Mouse (Mus musculus): Measurements from ENCODE around the gene Olfr487. TPM values are rescaled to one million over a fixed set of nuclear protein-coding genes. Genes with fewer than 3 reads are reported as not detected.
"Not testable (repeated sequence)": the region's sequence is repeated elsewhere in the genome, so short reads cannot be mapped to it uniquely, and the experiment has no call there.

The Olfr487 gene
- not detected in 2 replicates for polyA plus RNA-seq (2015; fragmentation: Nextera tagmentation; extraction: Ambion mirVana)

DNA sequence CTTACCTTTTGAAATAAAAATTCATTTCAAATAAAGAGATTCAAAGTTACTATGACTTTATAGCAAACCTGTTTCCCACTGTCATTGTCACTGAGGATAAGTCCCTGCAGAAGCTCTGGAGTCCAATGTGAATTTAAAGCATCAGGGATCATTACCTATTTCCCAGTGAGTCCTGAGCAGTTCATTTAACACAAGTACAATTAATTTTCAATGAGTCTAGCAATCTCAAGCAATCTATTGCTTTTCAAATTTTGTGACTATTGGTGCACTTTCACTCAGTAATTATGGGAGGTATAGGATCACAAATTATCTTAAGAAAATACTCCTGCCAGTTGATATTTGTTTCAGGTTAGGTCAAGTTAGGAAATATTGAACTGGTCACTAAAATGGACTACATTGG, at the start of gene Olfr487:
Olfr487 (minus strand) TSS at position 101 of the 400 bp plus-strand sequence.
- not testable (repeated sequence) for ATAC-seq; H3K27me3 ChIP-seq (ENCODE audit: control insufficient read depth, insufficient read depth, low read depth, low read length); H3K27ac ChIP-seq (ENCODE audit: low read length); H3K4me3 ChIP-seq (ENCODE audit: low read depth, low read length); H3K4me1 ChIP-seq (ENCODE audit: control insufficient read depth, insufficient read depth, low read length); H3K4me2 ChIP-seq (ENCODE audit: low read length); H3K9ac ChIP-seq (ENCODE audit: low read depth, low read length); H3K9me3 ChIP-seq (replicated peaks; ENCODE audit: control insufficient read depth, low read length, poor library complexity, severe bottlenecking); H3K36me3 ChIP-seq (ENCODE audit: control insufficient read depth, insufficient read depth, low read length)

DNA sequence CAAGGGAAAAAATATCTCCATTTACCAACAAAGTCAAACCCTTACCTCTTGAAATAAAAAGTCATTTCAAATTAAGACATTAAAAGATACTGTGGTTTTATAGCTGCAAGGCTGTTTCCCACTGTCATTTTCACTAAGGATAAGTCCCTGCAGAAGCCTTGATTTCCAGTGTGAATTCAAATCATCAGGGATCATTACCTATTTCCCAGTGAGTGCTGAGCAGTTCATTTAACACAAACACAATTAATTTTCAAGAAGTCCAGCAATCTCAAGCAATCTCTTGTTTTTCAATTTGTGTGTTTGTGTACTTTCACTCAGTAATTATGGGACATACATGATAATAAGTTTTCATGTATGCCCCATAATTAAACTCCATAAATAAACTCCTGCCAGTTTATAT, 43.8 kb upstream of the Olfr487 start, which contains the start of gene Olfr488:
Olfr488 (minus strand) TSS at position 101 of the 400 bp plus-strand sequence.
- Histone ChIP-seq H3K4me1 (ENCODE audit: control insufficient read depth, insufficient read depth, low read length) (no peaks in the 10 kb centered on the region), H3K9ac (ENCODE audit: low read depth, low read length) (no peak within 1 kb of the TSS), H3K36me3 (ENCODE audit: control insufficient read depth, insufficient read depth, low read length) (no peaks in the 10 kb centered on the region), H3K27ac (ENCODE audit: low read length) (no peak within 1 kb of the TSS), H3K9me3 (replicated peaks; ENCODE audit: control insufficient read depth, low read length, poor library complexity, severe bottlenecking) (no peaks in the 10 kb centered on the region), H3K27me3 (ENCODE audit: control insufficient read depth, insufficient read depth, low read depth, low read length) (no peaks in the 10 kb centered on the region), H3K4me2 (ENCODE audit: low read length) (no peak within 1 kb of the TSS), H3K4me3 (ENCODE audit: low read depth, low read length) (no peak within 1 kb of the TSS)
- no peak for ATAC-seq

DNA sequence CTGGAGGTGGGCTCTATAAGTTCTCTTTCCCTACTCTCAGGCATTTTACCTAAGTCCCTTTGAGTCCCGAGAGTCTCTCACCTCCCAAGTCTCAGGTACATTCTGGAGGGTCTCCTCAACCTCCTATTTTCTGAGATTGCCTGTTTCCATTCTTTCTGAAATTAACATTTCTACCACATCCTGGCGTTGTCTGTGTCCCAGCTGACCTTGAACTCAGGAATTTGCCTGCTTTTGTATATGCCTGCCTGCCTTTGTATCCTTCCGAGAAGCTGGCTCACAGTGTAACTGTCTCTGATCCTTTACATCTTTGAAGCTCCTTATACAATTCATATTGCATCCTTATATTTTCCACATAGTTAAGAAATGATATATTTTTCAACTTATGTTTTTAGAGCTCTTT, 19.1 kb upstream of the Olfr487 start:
- H3K27me3 ChIP-seq (ENCODE audit: control insufficient read depth, insufficient read depth, low read depth, low read length): no peaks in the 10 kb centered on the region
- no peaks in the 10 kb centered on the region for H3K36me3 ChIP-seq (ENCODE audit: control insufficient read depth, insufficient read depth, low read length)
- no peaks in the 10 kb centered on the region for H3K9me3 ChIP-seq (replicated peaks; ENCODE audit: control insufficient read depth, low read length, poor library complexity, severe bottlenecking)
- WGBS: 78% methylated on average over 3 of the region's 3 CpGs
- no peak overlapping the region for H3K9ac ChIP-seq (ENCODE audit: low read depth, low read length)
- no peak overlapping the region for H3K4me2 ChIP-seq (ENCODE audit: low read length)
- no peaks in the 10 kb centered on the region for H3K4me1 ChIP-seq (ENCODE audit: control insufficient read depth, insufficient read depth, low read length)
- no peak overlapping the region for H3K27ac ChIP-seq (ENCODE audit: low read length)
- ATAC-seq: no peak
- no peak overlapping the region for H3K4me3 ChIP-seq (ENCODE audit: low read depth, low read length)

DNA sequence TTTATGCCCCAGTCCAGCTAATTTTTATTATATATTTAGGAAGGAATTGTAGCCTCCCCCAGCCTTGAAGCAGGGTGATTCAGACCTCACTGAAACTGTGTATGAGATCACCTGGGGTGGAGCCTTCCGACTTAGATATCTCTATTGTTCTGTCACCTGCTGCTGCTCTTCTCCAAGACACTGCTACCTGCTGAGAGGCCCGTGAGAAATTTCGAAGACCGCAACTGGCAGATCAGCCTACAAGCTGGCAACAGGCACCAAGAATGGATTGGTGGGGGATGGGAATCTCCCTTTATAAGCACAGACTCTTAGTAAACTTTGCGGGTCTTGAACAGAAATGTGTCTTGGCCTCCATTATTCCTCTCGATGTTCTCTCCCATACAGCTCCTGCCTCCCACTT, 17.5 kb downstream of the Olfr487 start:
- no peak for ATAC-seq
- Histone ChIP-seq H3K36me3 (ENCODE audit: control insufficient read depth, insufficient read depth, low read length) (no peaks in the 10 kb centered on the region), H3K27me3 (ENCODE audit: control insufficient read depth, insufficient read depth, low read depth, low read length) (no peaks in the 10 kb centered on the region), H3K4me3 (ENCODE audit: low read depth, low read length) (no peak overlapping the region), H3K9ac (ENCODE audit: low read depth, low read length) (no peak overlapping the region), H3K27ac (ENCODE audit: low read length) (no peak overlapping the region), H3K4me1 (ENCODE audit: control insufficient read depth, insufficient read depth, low read length) (no peaks in the 10 kb centered on the region), H3K4me2 (ENCODE audit: low read length) (no peak overlapping the region), H3K9me3 (replicated peaks; ENCODE audit: control insufficient read depth, low read length, poor library complexity, severe bottlenecking) (no peaks in the 10 kb centered on the region)
- 48% methylated on average over 6 of the region's 6 CpGs for WGBS

DNA sequence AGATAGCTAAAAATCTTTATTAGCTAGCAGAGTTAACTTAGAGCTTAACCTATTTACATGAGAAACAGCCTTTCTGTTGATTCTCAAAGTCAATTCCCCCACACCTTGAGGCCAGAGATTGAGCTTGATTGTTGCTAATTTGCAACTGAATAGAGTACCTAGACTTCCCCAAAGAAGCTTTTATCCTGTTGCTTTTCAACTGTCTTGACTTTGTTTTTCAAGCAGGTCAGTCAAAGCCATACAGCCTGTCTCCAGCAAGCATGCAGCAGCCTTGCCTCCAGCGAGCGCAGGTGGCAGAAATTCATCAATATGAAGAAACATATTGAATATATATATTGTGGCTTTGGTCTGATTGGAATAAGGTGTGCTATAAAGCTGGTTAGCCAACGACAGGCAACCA, 18.1 kb downstream of the Olfr487 start:
- 56% methylated on average over 3 of the region's 3 CpGs for WGBS
- H3K4me1 ChIP-seq (ENCODE audit: control insufficient read depth, insufficient read depth, low read length); H3K9me3 ChIP-seq (replicated peaks; ENCODE audit: control insufficient read depth, low read length, poor library complexity, severe bottlenecking); ATAC-seq; H3K27me3 ChIP-seq (ENCODE audit: control insufficient read depth, insufficient read depth, low read depth, low read length); H3K4me2 ChIP-seq (ENCODE audit: low read length); H3K36me3 ChIP-seq (ENCODE audit: control insufficient read depth, insufficient read depth, low read length); H3K9ac ChIP-seq (ENCODE audit: low read depth, low read length); H3K4me3 ChIP-seq (ENCODE audit: low read depth, low read length); H3K27ac ChIP-seq (ENCODE audit: low read length): not testable (repeated sequence)

DNA sequence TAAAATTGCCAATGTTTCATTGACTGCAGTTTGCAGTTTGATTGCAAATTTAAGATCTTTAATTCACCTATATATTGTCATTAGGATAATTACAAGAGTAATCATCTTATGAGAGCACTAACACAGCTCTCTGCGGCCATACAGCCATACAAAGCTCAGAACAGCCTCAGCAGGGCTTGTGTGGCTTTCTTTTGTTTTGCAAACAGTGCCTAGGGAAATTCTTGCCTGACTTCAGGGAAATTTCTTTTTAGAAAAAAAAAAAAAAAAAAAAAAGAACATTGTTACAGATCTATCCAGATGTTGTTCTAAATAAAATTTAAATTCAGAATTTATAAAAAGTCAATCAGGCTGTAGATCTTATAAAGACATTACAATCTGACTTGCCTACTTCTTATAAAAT, 21.7 kb downstream of the Olfr487 start:
- H3K4me2 ChIP-seq (ENCODE audit: low read length); H3K4me1 ChIP-seq (ENCODE audit: control insufficient read depth, insufficient read depth, low read length); H3K36me3 ChIP-seq (ENCODE audit: control insufficient read depth, insufficient read depth, low read length); H3K4me3 ChIP-seq (ENCODE audit: low read depth, low read length); ATAC-seq; H3K9ac ChIP-seq (ENCODE audit: low read depth, low read length); H3K27ac ChIP-seq (ENCODE audit: low read length); H3K27me3 ChIP-seq (ENCODE audit: control insufficient read depth, insufficient read depth, low read depth, low read length); H3K9me3 ChIP-seq (replicated peaks; ENCODE audit: control insufficient read depth, low read length, poor library complexity, severe bottlenecking): not testable (repeated sequence)
- WGBS: 50% methylated on average over 1 of the region's 1 CpGs

DNA sequence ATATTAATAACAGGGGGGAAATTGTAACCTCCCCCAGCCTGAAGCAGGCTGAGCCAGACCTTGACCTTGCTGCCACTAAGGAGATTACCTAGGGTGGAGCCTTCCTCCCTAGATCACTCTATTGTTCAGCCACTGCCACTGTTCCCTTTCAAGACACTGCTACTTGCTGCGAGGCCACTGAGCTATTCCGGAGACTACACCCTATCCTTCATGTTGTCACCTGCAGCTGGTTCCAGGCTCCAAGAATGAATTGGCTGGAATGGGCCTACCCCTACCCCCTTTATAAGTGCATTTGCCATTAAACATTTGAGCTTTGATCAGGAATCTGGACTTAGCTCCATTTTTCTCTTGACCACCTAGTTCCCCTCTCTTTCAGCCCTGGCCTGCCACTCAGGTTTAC, 23.2 kb downstream of the Olfr487 start:
- not testable (repeated sequence) for H3K27me3 ChIP-seq (ENCODE audit: control insufficient read depth, insufficient read depth, low read depth, low read length); H3K36me3 ChIP-seq (ENCODE audit: control insufficient read depth, insufficient read depth, low read length); H3K9me3 ChIP-seq (replicated peaks; ENCODE audit: control insufficient read depth, low read length, poor library complexity, severe bottlenecking); H3K27ac ChIP-seq (ENCODE audit: low read length); H3K9ac ChIP-seq (ENCODE audit: low read depth, low read length); H3K4me1 ChIP-seq (ENCODE audit: control insufficient read depth, insufficient read depth, low read length); H3K4me2 ChIP-seq (ENCODE audit: low read length); H3K4me3 ChIP-seq (ENCODE audit: low read depth, low read length); ATAC-seq
- 27% methylated on average over 2 of the region's 2 CpGs for WGBS

DNA sequence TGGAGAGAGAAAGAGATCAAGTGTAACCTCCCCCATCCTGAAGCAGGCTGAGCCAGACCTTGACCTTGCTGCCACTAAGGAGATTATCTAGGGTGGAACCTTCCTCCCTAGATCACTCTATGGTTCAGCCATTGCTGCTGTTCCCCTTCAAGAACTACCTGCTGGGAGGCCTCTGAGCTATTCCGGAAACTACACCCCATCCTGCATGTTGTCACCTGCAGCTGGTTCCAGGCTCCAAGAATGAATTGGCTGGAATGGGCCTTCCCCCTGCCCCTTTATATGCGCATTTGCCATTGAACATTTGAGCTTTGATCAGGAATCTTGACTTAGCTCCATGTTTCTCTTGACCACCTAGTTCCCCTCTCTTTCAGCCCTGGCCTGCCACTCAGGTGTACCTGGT, 29.2 kb downstream of the Olfr487 start:
- ATAC-seq; H3K27me3 ChIP-seq (ENCODE audit: control insufficient read depth, insufficient read depth, low read depth, low read length); H3K27ac ChIP-seq (ENCODE audit: low read length); H3K4me1 ChIP-seq (ENCODE audit: control insufficient read depth, insufficient read depth, low read length); H3K9ac ChIP-seq (ENCODE audit: low read depth, low read length); H3K9me3 ChIP-seq (replicated peaks; ENCODE audit: control insufficient read depth, low read length, poor library complexity, severe bottlenecking); H3K36me3 ChIP-seq (ENCODE audit: control insufficient read depth, insufficient read depth, low read length); H3K4me2 ChIP-seq (ENCODE audit: low read length); H3K4me3 ChIP-seq (ENCODE audit: low read depth, low read length): not testable (repeated sequence)
- WGBS: 84% methylated on average over 2 of the region's 2 CpGs

DNA sequence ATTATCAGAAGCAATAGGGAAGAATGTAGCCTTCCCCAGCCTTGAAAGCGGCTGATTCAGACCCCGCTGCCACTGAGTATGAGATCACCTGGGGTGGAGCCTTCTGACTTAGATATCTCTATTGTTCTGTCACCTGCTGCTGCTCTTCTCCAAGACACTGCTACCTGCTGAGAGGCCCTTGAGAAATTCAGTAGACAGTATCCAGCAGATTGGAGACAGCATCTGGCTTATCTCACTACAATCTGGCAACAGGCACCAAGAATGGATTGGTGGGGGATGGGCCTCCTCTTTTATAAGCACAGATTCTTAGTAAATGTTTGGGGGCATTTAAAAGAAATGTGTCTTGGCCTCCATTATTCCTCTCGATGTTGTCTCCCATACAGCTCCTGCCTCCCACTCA, 30.0 kb downstream of the Olfr487 start:
- WGBS: 63% methylated on average over 3 of the region's 3 CpGs
- not testable (repeated sequence) for H3K9me3 ChIP-seq (replicated peaks; ENCODE audit: control insufficient read depth, low read length, poor library complexity, severe bottlenecking); H3K27ac ChIP-seq (ENCODE audit: low read length); H3K9ac ChIP-seq (ENCODE audit: low read depth, low read length); H3K27me3 ChIP-seq (ENCODE audit: control insufficient read depth, insufficient read depth, low read depth, low read length); H3K4me1 ChIP-seq (ENCODE audit: control insufficient read depth, insufficient read depth, low read length); H3K4me3 ChIP-seq (ENCODE audit: low read depth, low read length); H3K4me2 ChIP-seq (ENCODE audit: low read length); H3K36me3 ChIP-seq (ENCODE audit: control insufficient read depth, insufficient read depth, low read length); ATAC-seq

DNA sequence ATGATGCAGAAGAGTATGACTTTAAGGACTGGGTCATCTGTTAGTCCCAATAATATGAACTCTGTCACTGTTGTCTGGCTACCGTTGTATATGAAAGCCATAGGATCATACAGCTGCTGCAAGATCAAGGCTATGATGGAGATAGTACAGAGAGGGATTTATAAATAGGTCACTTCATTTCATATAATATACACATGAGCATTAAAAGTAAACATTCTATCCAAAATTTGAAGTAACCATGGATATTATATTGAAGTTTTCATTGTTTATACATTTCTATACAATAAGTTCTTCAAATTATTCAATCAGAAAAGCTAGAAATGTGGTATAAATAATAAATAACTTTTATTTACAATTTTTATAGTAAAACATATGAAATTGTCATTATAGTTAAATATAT, 41.8 kb downstream of the Olfr487 start, which contains the start of gene Olfr486:
Olfr486 (minus strand) TSS at position 101 of the 400 bp plus-strand sequence.
- not testable (repeated sequence) for ATAC-seq; H3K4me1 ChIP-seq (ENCODE audit: control insufficient read depth, insufficient read depth, low read length); H3K4me3 ChIP-seq (ENCODE audit: low read depth, low read length); H3K4me2 ChIP-seq (ENCODE audit: low read length); H3K9ac ChIP-seq (ENCODE audit: low read depth, low read length); H3K27ac ChIP-seq (ENCODE audit: low read length); H3K9me3 ChIP-seq (replicated peaks; ENCODE audit: control insufficient read depth, low read length, poor library complexity, severe bottlenecking); H3K27me3 ChIP-seq (ENCODE audit: control insufficient read depth, insufficient read depth, low read depth, low read length); H3K36me3 ChIP-seq (ENCODE audit: control insufficient read depth, insufficient read depth, low read length)
- 94% methylated on average over 1 of the region's 1 CpGs for WGBS

All from midbrain, embryonic 16.5 days (tissue).